Mouse (Mus musculus) heart, embryonic 10.5 days (tissue): ENCODE measurements around the gene Cage1. TPM values are rescaled to one million over a fixed set of nuclear protein-coding genes. Genes with fewer than 3 reads are reported as not detected.

Experiments used
- DNase-seq: peaks from one replicate; pipeline ENCODE4 v3.0.0-alpha.2; 2017; ENCODE audit warnings: low spot score
- H3K27ac ChIP-seq: fragments of 300-500 bp; sonication (generic); 2 replicates; pipeline ENCODE4 v1.5.1; 2016; ENCODE audit warnings: mild to moderate bottlenecking
- H3K27me3 ChIP-seq: fragments of 300-500 bp; sonication (generic); 2 replicates; pipeline ENCODE4 v1.6.1; 2016; ENCODE audit warnings: mild to moderate bottlenecking; ENCODE audit not compliant: poor library complexity, insufficient read depth, severe bottlenecking
- H3K36me3 ChIP-seq: fragments of 300-500 bp; sonication (generic); 2 replicates; pipeline ENCODE4 v1.6.1; 2016; ENCODE audit warnings: mild to moderate bottlenecking, moderate library complexity
- H3K4me1 ChIP-seq: fragments of 300-500 bp; sonication (generic); 2 replicates; pipeline ENCODE4 v1.6.1; 2016; ENCODE audit warnings: mild to moderate bottlenecking
- H3K4me3 ChIP-seq: fragments of 300-500 bp; sonication (generic); 2 replicates; pipeline ENCODE4 v1.5.1; 2016; ENCODE audit warnings: mild to moderate bottlenecking, moderate library complexity
- H3K9me3 ChIP-seq: fragments of 300-500 bp; sonication (generic); 2 replicates; pipeline ENCODE4 v1.6.1; 2016; ENCODE audit warnings: mild to moderate bottlenecking, moderate library complexity
- WGBS: fragments of 180-500 bp; shearing (Covaris S2); methylation state at CpG from one replicate; pipeline ENCODE4 v1.1.7; 2016; 5-methylcytosine and 5-hydroxymethylcytosine counted together
- polyA plus RNA-seq: library from polyadenylated mRNA; unstranded; fragments of >200 nt; fragmentation: Nextera tagmentation; extraction: Ambion mirVana; gene quantifications from 2 replicates; pipeline ENCODE4 v1.2.1, GENCODE M21; 2016

The Cage1 gene
- polyA plus RNA-seq, 1 experiment from 2014 or later = 0.74 TPM

- no peak overlapping the region for H3K4me3 ChIP-seq
- 0 out of 2 replicates have a peak, but pooled peaks cover 7% of the 10 kb centered on the region for H3K9me3 ChIP-seq
- no peaks in the 10 kb centered on the region for H3K27me3 ChIP-seq
- 83% methylated on average over 3 of the region's 3 CpGs for WGBS
- no peaks in the 10 kb centered on the region for H3K36me3 ChIP-seq
- DNase-seq = no peak
- no peak overlapping the region for H3K27ac ChIP-seq
- 0 out of 2 replicates have a peak, but pooled peaks cover under 1% of the 10 kb centered on the region for H3K4me1 ChIP-seq
These were observed 37.2 kb downstream of the Cage1 start for GRCm38 (mm10) chr13:37999713-38000112.

- Histone ChIP-seq H3K27ac (peak overlapping the region; percentile 98), H3K9me3 (no peaks in the 10 kb centered on the region), H3K27me3 (no peaks in the 10 kb centered on the region), H3K4me1 (0 out of 2 replicates have a peak, but pooled peaks cover 8% of the 10 kb centered on the region), H3K4me3 (peak overlapping the region; percentile 99), H3K36me3 (peaks cover 25% of the 10 kb centered on the region)
- 23% methylated on average over 7 of the region's 7 CpGs for WGBS
- no peak for DNase-seq
These were observed 42.5 kb downstream of the Cage1 start for GRCm38 (mm10) chr13:37994405-37994749.

DNA sequence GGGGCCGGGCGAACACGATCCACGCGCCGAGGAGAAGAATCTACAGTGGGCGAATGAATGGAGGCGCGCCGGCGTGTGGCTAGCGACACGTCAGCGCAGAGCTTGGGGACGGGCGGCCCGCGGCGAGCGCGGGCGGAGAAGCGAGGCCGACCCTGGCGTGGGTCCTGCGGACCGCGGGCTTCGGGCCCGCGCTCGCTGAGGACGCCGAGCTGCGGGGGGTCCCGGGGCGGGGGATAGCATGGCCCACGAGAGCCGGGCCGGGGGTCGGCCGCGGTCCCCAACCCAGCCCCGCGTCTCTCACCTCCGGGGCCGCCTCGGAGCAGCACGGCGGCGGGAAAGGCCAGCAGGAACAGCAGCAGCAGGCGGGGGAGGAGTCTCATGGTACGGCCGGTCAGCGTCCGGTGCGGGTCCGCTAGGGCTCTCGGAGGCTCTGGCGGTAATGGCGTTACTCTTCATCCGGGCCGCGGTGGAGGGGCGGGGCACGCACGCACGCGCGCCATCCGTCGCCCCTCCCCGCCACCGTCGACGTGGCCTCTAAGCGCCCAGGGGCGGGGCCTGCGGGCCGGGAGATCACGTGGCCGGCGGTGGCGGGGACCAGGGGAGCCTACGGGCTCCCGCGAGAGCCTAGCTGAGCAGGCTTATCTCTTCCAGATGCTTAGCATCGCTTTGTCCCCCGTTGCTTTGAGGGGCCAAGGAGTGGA lies 43.0 kb downstream of the Cage1 start, which contains the start of gene Ssr1:
Gene Ssr1 (minus strand): TSS at position 514 of the 701 bp plus-strand sequence.
- Histone ChIP-seq H3K36me3 (peaks cover 30% of the 10 kb centered on the region), H3K27ac (peak within 1 kb of the TSS; percentile 98), H3K9me3 (no peaks in the 10 kb centered on the region), H3K4me1 (0 out of 2 replicates have a peak, but pooled peaks cover 8% of the 10 kb centered on the region), H3K4me3 (peak within 1 kb of the TSS; percentile 99), H3K27me3 (no peaks in the 10 kb centered on the region)
- peak; percentile 97 for DNase-seq
- under 1% methylated on average over 88 of the region's 89 CpGs for WGBS

DNA sequence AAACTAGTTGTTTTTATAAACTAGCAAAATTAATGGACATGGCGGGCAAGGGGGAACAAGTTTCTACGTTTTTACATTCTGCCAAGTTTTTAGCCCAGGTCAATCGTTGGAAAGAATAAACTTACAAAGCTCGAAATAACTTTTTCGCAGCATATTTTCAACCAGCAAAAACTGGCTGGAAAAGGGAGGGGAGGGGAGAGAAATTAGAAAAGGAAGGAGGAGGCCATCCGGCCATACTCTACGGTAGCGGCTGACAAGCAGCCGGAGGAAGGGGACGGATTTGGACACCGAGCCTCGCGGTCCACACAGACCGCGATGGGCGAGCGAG lies 43.5 kb downstream of the Cage1 start:
- under 1% methylated on average over 17 of the region's 17 CpGs for WGBS

GRCm38 (mm10) chr13:37992638-37993371 lies 44.1 kb downstream of the Cage1 start:
- peaks cover 41% of the 10 kb centered on the region for H3K36me3 ChIP-seq
- no peaks in the 10 kb centered on the region for H3K27me3 ChIP-seq
- no peaks in the 10 kb centered on the region for H3K9me3 ChIP-seq
- H3K4me1 ChIP-seq = 0 out of 2 replicates have a peak, but pooled peaks cover 8% of the 10 kb centered on the region
- no peak for DNase-seq
- peak overlapping the region; percentile 99 for H3K4me3 ChIP-seq
- H3K27ac ChIP-seq = peak overlapping the region; percentile 98
- 15% methylated on average over 10 of the region's 10 CpGs for WGBS

More for the DNA sequence above, 43.5 kb downstream of the Cage1 start:
- no peak for DNase-seq
- H3K9me3 ChIP-seq = no peaks in the 10 kb centered on the region
- H3K27me3 ChIP-seq = no peaks in the 10 kb centered on the region
- peak overlapping the region; percentile 99 for H3K4me3 ChIP-seq
- H3K36me3 ChIP-seq = peaks cover 35% of the 10 kb centered on the region
- H3K4me1 ChIP-seq = 0 out of 2 replicates have a peak, but pooled peaks cover 8% of the 10 kb centered on the region
- H3K27ac ChIP-seq = peak overlapping the region; percentile 98

DNA sequence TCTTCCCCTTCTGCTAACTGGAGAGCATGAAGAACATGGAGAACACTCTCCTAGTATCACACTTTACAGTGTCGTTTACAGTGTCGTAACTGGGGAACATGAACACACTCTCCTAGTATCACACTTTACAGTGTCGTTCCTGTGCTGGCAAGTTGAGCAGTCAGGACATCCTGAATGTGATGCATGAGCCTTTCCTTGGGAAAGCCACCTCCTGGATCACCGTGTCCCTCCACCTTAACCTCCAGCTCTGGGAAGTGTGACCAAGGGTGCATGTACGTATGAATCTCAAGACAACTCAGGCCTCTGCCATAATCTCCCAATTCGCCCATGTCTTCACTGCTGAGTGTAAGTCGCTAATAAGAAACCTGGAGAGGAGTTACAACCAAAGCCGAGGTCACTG lies 47.2 kb downstream of the Cage1 start:
- WGBS = 93% methylated on average over 8 of the region's 8 CpGs
- Histone ChIP-seq H3K4me3 (no peak overlapping the region), H3K9me3 (no peaks in the 10 kb centered on the region), H3K27me3 (no peaks in the 10 kb centered on the region), H3K27ac (no peak overlapping the region), H3K36me3 (peaks cover 71% of the 10 kb centered on the region), H3K4me1 (0 out of 2 replicates have a peak, but pooled peaks cover 7% of the 10 kb centered on the region)
- DNase-seq = peak; percentile 68

- Histone ChIP-seq H3K4me3 (no peak overlapping the region), H3K27me3 (no peaks in the 10 kb centered on the region), H3K9me3 (no peaks in the 10 kb centered on the region), H3K4me1 (no peaks in the 10 kb centered on the region), H3K27ac (no peak overlapping the region), H3K36me3 (peaks cover 99% of the 10 kb centered on the region)
- WGBS = 90% methylated on average over 10 of the region's 10 CpGs
- peak; percentile 70 for DNase-seq
These were observed 50.7 kb downstream of the Cage1 start for GRCm38 (mm10) chr13:37986166-37986565.

GRCm38 (mm10) chr13:37981063-37981462 lies 55.8 kb downstream of the Cage1 start:
- H3K36me3 ChIP-seq = peaks cover 99% of the 10 kb centered on the region
- peak; percentile 47 for DNase-seq
- H3K4me3 ChIP-seq = no peak overlapping the region
- WGBS = 90% methylated on average over 5 of the region's 5 CpGs
- no peak overlapping the region for H3K27ac ChIP-seq
- H3K27me3 ChIP-seq = no peaks in the 10 kb centered on the region
- H3K9me3 ChIP-seq = no peaks in the 10 kb centered on the region
- H3K4me1 ChIP-seq = no peaks in the 10 kb centered on the region

- Histone ChIP-seq H3K27ac (no peak overlapping the region), H3K36me3 (peaks cover 98% of the 10 kb centered on the region)
- WGBS = 92% methylated on average over 10 of the region's 10 CpGs
These were observed 56.5 kb downstream of the Cage1 start for GRCm38 (mm10) chr13:37980346-37980745.

GRCm38 (mm10) chr13:37979506-37979905 lies 57.4 kb downstream of the Cage1 start:
- Histone ChIP-seq H3K9me3 (no peaks in the 10 kb centered on the region), H3K4me3 (no peak overlapping the region), H3K4me1 (no peaks in the 10 kb centered on the region), H3K27me3 (no peaks in the 10 kb centered on the region), H3K36me3 (peaks cover 93% of the 10 kb centered on the region), H3K27ac (no peak overlapping the region)
- DNase-seq = peak; percentile 68
- WGBS = 93% methylated on average over 12 of the region's 12 CpGs

More at GRCm38 (mm10) chr13:37980346-37980745, 56.5 kb downstream of the Cage1 start:
- DNase-seq = peak; percentile 61
- H3K4me3 ChIP-seq = no peak overlapping the region
- no peaks in the 10 kb centered on the region for H3K9me3 ChIP-seq
- no peaks in the 10 kb centered on the region for H3K27me3 ChIP-seq
- no peaks in the 10 kb centered on the region for H3K4me1 ChIP-seq

- Histone ChIP-seq H3K27ac (no peak overlapping the region), H3K27me3 (no peaks in the 10 kb centered on the region), H3K4me1 (peaks cover 3% of the 10 kb centered on the region; the same call in 1 of the 2 replicates), H3K36me3 (peaks cover 45% of the 10 kb centered on the region), H3K4me3 (no peak overlapping the region), H3K9me3 (no peaks in the 10 kb centered on the region)
- DNase-seq = peak; percentile 51
- 86% methylated on average over 5 of the region's 5 CpGs for WGBS
These were observed 62.1 kb downstream of the Cage1 start for GRCm38 (mm10) chr13:37974731-37975130.

DNA sequence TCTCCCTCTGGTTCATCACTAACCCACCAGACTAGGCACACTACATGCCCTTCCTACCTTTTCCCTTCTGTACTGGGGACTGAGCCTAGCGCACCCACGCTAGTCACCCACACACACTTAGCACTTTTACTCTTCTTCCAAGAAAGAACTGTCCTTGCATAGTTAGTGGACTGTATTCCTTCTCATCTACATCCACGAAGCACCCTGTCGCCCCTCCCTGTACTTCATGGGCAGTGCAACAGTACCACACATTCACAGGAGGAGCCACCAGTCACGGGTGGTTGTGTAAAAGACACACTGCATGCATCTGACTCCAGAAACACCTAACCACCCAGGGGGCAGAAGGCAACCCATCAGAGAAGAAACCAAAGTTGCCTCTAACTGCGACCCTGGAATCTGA lies 62.8 kb downstream of the Cage1 start:
- no peak overlapping the region for H3K4me3 ChIP-seq
- no peaks in the 10 kb centered on the region for H3K27me3 ChIP-seq
- H3K9me3 ChIP-seq = no peaks in the 10 kb centered on the region
- peaks cover 38% of the 10 kb centered on the region for H3K36me3 ChIP-seq
- peaks cover 3% of the 10 kb centered on the region; the same call in 1 of the 2 replicates for H3K4me1 ChIP-seq
- peak; percentile 57 for DNase-seq
- H3K27ac ChIP-seq = no peak overlapping the region
- 85% methylated on average over 6 of the region's 6 CpGs for WGBS
